Mouse (Mus musculus) CH12.LX (cell line): Measurements from ENCODE around the gene Enkd1. TPM values are rescaled to one million over a fixed set of nuclear protein-coding genes. Genes with fewer than 3 reads are reported as not detected.

Experiments used
- DNase-seq: peaks from one replicate; pipeline ENCODE4 v3.0.0-alpha.2; 2013; ENCODE audit errors: extremely low read depth
- H3K27ac ChIP-seq: 2 replicates; pipeline ENCODE4 v1.5.1; 2012; ENCODE audit warnings: low read depth, mild to moderate bottlenecking, control low read depth, moderate library complexity; ENCODE audit not compliant: insufficient read depth
- H3K27me3 ChIP-seq: replicated peaks from 2 replicates; pipeline ENCODE3; 2012; ENCODE audit warnings: inconsistent platforms
- H3K36me3 ChIP-seq, 2 experiments: replicated peaks in 1 of 2; 2 replicates each; pipeline versions ENCODE3 to v1.6.1; 2012; ENCODE audit warnings: inconsistent platforms in 1 of 2, low read length in 1 of 2, mild to moderate bottlenecking in 1 of 2, mixed read lengths in 1 of 2, moderate library complexity in 1 of 2; ENCODE audit not compliant: control insufficient read depth in 1 of 2, insufficient read depth in 1 of 2
- H3K4me1 ChIP-seq, 2 experiments: 2 replicates each; pipeline ENCODE4 v1.6.1; 2012; ENCODE audit warnings: inconsistent platforms in 1 of 2, moderate library complexity in 1 of 2; ENCODE audit not compliant: insufficient read depth in 2 of 2, control insufficient read depth in 1 of 2
- H3K4me2 ChIP-seq: 2 replicates; pipeline ENCODE4 v1.6.1; 2012; ENCODE audit warnings: low read depth, mild to moderate bottlenecking, control low read depth; ENCODE audit not compliant: poor library complexity, insufficient read depth, severe bottlenecking
- H3K4me3 ChIP-seq, 3 experiments: fragments of 150-350 bp in 1 of 3; sonication (generic) in 1 of 3; replicated peaks in 1 of 3; 2 replicates each; pipeline versions ENCODE3 to v1.5.1; 2011 to 2012; ENCODE audit warnings: low read depth in 2 of 3, low read length in 2 of 3, mild to moderate bottlenecking in 2 of 3, moderate library complexity in 2 of 3, control low read depth in 1 of 3, improper control_type of control experiment in 1 of 3, inconsistent platforms in 1 of 3, mixed read lengths in 1 of 3; ENCODE audit not compliant: poor library complexity in 1 of 3
- H3K79me2 ChIP-seq: replicated peaks from 2 replicates; pipeline ENCODE4 v1.6.1; 2012; ENCODE audit warnings: mild to moderate bottlenecking, moderate library complexity; ENCODE audit not compliant: control insufficient read depth, poor library complexity, insufficient read depth, severe bottlenecking; ENCODE audit errors: extremely low read depth
- H3K9ac ChIP-seq: 2 replicates; pipeline ENCODE4 v1.6.1; 2012; ENCODE audit warnings: low read depth, mild to moderate bottlenecking, control low read depth, moderate library complexity; ENCODE audit not compliant: insufficient read depth
- H3K9me3 ChIP-seq: replicated peaks from 2 replicates; pipeline ENCODE3; 2012; ENCODE audit warnings: low read length, inconsistent platforms, mixed read lengths
- BHLHE40 ChIP-seq: IDR thresholded peaks from 2 replicates; pipeline ENCODE4 v1.6.1; 2011; ENCODE audit warnings: mild to moderate bottlenecking, low read depth, low read length, improper control_type of control experiment
- CHD2 ChIP-seq: IDR thresholded peaks from 2 replicates; pipeline ENCODE4 v1.6.1; 2011; ENCODE audit warnings: low read length, improper control_type of control experiment
- E2F4 ChIP-seq: IDR thresholded peaks from 2 replicates; pipeline ENCODE4 v1.6.1; 2011; ENCODE audit warnings: low read depth, low read length, improper control_type of control experiment; ENCODE audit not compliant: insufficient replicate concordance
- EP300 ChIP-seq: IDR thresholded peaks from 2 replicates; pipeline ENCODE4 v1.6.1; 2011; ENCODE audit warnings: low read length, improper control_type of control experiment
- ETS1 ChIP-seq: conservative IDR thresholded peaks from 2 replicates; pipeline ENCODE4 v1.6.1; 2012; ENCODE audit warnings: low read depth, mild to moderate bottlenecking, inconsistent platforms, low read length, improper control_type of control experiment, moderate library complexity
- GABPA ChIP-seq: IDR thresholded peaks from 2 replicates; pipeline ENCODE4 v1.6.1; 2012; ENCODE audit warnings: low read depth, low read length, improper control_type of control experiment, inconsistent platforms; ENCODE audit not compliant: insufficient replicate concordance
- IRF4 ChIP-seq: IDR thresholded peaks from 2 replicates; pipeline ENCODE4 v1.6.1; 2014; ENCODE audit warnings: low read depth, mild to moderate bottlenecking, inconsistent platforms, low read length, improper control_type of control experiment
- JUND ChIP-seq: conservative IDR thresholded peaks from 2 replicates; pipeline ENCODE4 v1.6.1; 2011; ENCODE audit warnings: low read depth, low read length, improper control_type of control experiment
- KAT2A ChIP-seq: IDR thresholded peaks from 2 replicates; pipeline ENCODE4 v1.6.1; 2012; ENCODE audit warnings: low read length, improper control_type of control experiment, inconsistent platforms; ENCODE audit not compliant: insufficient replicate concordance
- MAX ChIP-seq: IDR thresholded peaks from 2 replicates; pipeline ENCODE4 v1.6.1; 2011; ENCODE audit warnings: low read length, improper control_type of control experiment
- MEF2A ChIP-seq: IDR thresholded peaks from 2 replicates; pipeline ENCODE4 v1.6.1; 2014; ENCODE audit warnings: low read depth, mild to moderate bottlenecking, inconsistent platforms, low read length, improper control_type of control experiment, borderline replicate concordance
- PAX5 ChIP-seq: IDR thresholded peaks from 2 replicates; pipeline ENCODE4 v1.6.1; 2012; ENCODE audit warnings: low read length, inconsistent platforms, mixed read lengths
- SMC3 ChIP-seq: IDR thresholded peaks from 2 replicates; pipeline ENCODE4 v1.6.1; 2011; ENCODE audit warnings: low read depth, low read length, improper control_type of control experiment
- TBP ChIP-seq: conservative IDR thresholded peaks from 2 replicates; pipeline ENCODE4 v1.6.1; 2011; ENCODE audit warnings: low read depth, low read length, improper control_type of control experiment
- TCF12 ChIP-seq: IDR thresholded peaks from 2 replicates; pipeline ENCODE4 v1.6.1; 2014; ENCODE audit warnings: low read depth, mild to moderate bottlenecking, inconsistent platforms, low read length, improper control_type of control experiment
- USF2 ChIP-seq: conservative IDR thresholded peaks from 2 replicates; pipeline ENCODE4 v1.6.1; 2011; ENCODE audit warnings: low read depth, low read length, improper control_type of control experiment
- ZNF384 ChIP-seq: IDR thresholded peaks from 2 replicates; pipeline ENCODE4 v1.6.1; 2012; ENCODE audit warnings: low read depth, low read length, improper control_type of control experiment, inconsistent platforms
- dilution Hi-C: fragments of 300-500 bp; cut with MboI; formaldehyde crosslinking; loops from 2 replicates; pipeline ENCODE4 v1.14.3; 2020; ENCODE audit warnings: low sequenced_read_pairs; ENCODE audit not compliant: extremely low pct_unique_long_range_greater_than_20kb, extremely low pct_ligation_motif_present
- in situ Hi-C: fragments of 300-500 bp; cut with MboI; formaldehyde crosslinking; loops from 3 replicates; pipeline ENCODE4 v1.14.3; 2019; ENCODE audit warnings: low sequenced_read_pairs, low pct_ligation_motif_present, low pct_unique_long_range_greater_than_20kb, mixed read lengths
- polyA plus RNA-seq: library from polyadenylated mRNA; unstranded; fragments of >175 nt; gene quantifications from 2 replicates; pipeline ENCODE4 v1.2.1, GENCODE M21; 2012; ENCODE audit warnings: low read depth; ENCODE audit not compliant: insufficient read length
- total RNA-seq, 2 experiments: library from RNA; depleted of rRNA; stranded (reverse); fragments of 300-350 nt in 1 of 2; fragments of >200 nt in 1 of 2; gene quantifications; 2 replicates each; pipeline ENCODE4 v1.2.3; 2012 to 2014

Enkd1 gene
- total and polyA plus RNA-seq, 3 experiments, result 15.6 to 35.9 (median 27.4) TPM

DNA sequence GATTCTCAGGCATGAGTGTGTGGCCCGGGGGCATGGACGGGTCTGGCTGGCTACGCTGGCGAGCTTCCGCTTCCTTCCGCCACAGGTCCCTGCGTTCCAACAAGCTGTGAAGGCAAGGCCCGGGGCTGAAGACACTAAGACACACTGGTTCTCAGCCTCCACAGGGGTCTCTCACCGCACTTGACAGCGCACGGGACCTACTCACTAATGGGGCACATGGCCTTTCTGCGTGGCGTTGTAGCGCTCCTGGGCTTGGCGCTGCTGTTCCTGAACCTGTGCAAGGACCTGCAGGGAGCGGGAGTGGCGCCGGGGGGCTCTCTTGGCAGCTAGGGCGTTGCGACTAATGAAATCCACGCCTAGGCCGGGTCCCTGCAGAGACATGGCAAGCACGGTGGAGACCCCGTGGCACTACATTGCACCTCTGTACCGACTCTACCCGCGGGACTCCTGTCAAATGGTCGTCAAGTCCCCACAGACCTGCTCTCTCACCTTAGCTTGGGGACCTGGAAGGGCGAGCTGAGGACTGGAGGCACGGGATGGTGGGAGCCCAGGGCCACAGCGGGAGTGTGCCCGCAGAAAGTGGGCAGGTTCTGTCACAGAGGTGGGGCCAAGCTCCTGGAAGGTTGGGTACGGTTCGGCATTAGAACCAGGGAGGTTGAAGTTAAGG, 3.7 kb downstream of the Enkd1 start:
- Histone ChIP-seq H3K9me3 (no peaks in the 10 kb centered on the region), H3K4me1 (peaks cover 12 to 44% of the 10 kb centered on the region in 2 experiments), H3K4me3 (no peak overlapping the region), H3K79me2 (no peaks in the 10 kb centered on the region; the same call in 1 of the 2 replicates), H3K27me3 (no peaks in the 10 kb centered on the region), H3K27ac (no peak overlapping the region), H3K4me2 (no peak overlapping the region), H3K36me3 (peaks cover 23 to 42% of the 10 kb centered on the region in 2 experiments), H3K9ac (no peak overlapping the region)
- dilution Hi-C loops, result no loop called here
- no peak for TF ChIP-seq IRF4
- no peak for TF ChIP-seq CHD2
- no peak for TF ChIP-seq TCF12
- no peak for TF ChIP-seq PAX5
- no peak for TF ChIP-seq USF2
- no peak for TF ChIP-seq BHLHE40
- DNase-seq, result no peak
- in situ Hi-C loops, result loop anchor here (5.0 to 25.0 kb wide), 2 partner anchors 107 to 333 kb away; no protein-coding TSS in a partner anchor

DNA sequence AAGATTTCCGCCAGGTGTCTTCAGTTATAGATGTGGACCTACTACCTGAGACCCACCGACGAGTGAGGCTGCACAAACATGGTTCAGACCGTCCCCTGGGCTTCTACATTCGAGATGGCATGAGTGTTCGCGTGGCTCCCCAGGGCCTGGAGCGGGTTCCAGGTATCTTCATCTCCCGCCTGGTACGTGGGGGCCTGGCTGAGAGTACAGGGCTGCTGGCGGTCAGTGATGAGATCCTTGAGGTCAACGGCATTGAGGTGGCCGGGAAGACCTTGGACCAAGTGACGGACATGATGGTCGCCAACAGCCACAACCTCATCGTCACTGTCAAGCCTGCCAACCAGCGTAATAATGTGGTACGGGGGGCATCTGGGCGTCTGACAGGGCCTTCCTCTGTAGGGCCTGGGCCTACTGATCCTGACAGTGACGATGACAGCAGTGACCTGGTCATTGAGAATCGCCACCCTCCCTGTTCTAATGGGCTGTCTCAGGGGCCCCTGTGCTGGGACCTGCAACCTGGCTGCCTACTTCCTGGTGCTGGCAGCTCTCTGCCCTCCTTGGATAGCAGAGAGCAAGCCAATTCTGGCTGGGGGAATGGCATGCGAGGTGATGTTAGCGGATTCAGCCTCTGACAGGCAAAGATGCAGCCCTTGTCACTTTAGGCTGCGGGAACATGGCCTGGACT, 5.1 kb downstream of the Enkd1 start:
- Histone ChIP-seq H3K4me2 (no peak overlapping the region), H3K9me3 (no peaks in the 10 kb centered on the region), H3K79me2 (no peaks in the 10 kb centered on the region; the same call in 1 of the 2 replicates), H3K36me3 (peaks cover 34 to 55% of the 10 kb centered on the region in 2 experiments), H3K4me3 (no peak overlapping the region), H3K27me3 (no peaks in the 10 kb centered on the region), H3K9ac (no peak overlapping the region), H3K4me1 (peaks cover 12 to 44% of the 10 kb centered on the region in 2 experiments), H3K27ac (no peak overlapping the region)
- TF ChIP-seq MEF2A (no peak), MAX (no peak), IRF4 (no peak), ETS1 (no peak), ZNF384 (no peak), TBP (no peak), E2F4 (no peak), KAT2A (no peak), SMC3 (no peak), EP300 (no peak), GABPA (no peak), TCF12 (no peak), JUND (no peak)
- in situ Hi-C loops, result loop anchor here (5.0 to 25.0 kb wide), 2 partner anchors 106 to 334 kb away; no protein-coding TSS in a partner anchor
- dilution Hi-C loops, result no loop called here
- no peak for DNase-seq
